ENCODE assay signal across 9 mouse cellular contexts in genomic region chr9:44249181-44250146, GRCm38 (mm10). TPM values are rescaled to one million over a fixed set of nuclear protein-coding genes. Genes with fewer than 3 reads are reported as not detected.
A peak's percentile ranks its signal among the peaks of the same experiment; 100 is the strongest.
DNase-seq lines count a peak whose midpoint lies in the region; ATAC-seq lines count a peak whose summit lies in the region.
"Had no signal": no experiment of that assay in that cellular context is flagged by ENCODE, and none has a peak within 500 bp of the region (broad histone marks: within the 10 kb centered on the region; RNA-seq: fewer than 3 reads in every experiment).

No protein-coding gene starts in this region.

- no peak overlapping the region for H3K27ac ChIP-seq in hindbrain, embryonic 14.5 days

- WGBS in hindbrain, embryonic 14.5 days, result 52% methylated on average over 26 of the region's 26 CpGs

- H3K9me3 ChIP-seq in hindbrain, embryonic 14.5 days (ENCODE audit: control insufficient read depth, low read length), result no peaks in the 10 kb centered on the region

- no peak overlapping the region for H3K4me2 ChIP-seq in hindbrain, embryonic 14.5 days (replicated peaks)

- H3K36me3 ChIP-seq in hindbrain, embryonic 14.5 days (replicated peaks; ENCODE audit: control insufficient read depth, insufficient read depth), result no peaks in the 10 kb centered on the region

- peak; percentile 46 for DNase-seq in MN1 (ENCODE audit: low spot score)
- peak; percentile 39 for DNase-seq in c-Kit-positive CD71-positive TER-119-positive erythroid progenitor cells, embryonic 14.5 days (ENCODE audit: low spot score)
- peak; percentile 41 to 47 for DNase-seq in frontal cortex, postnatal 36 days (ENCODE audit: low spot score in 2 of 2)
- no peak for DNase-seq in hindbrain, embryonic 14.5 days (ENCODE audit: low spot score)
- peak; percentile 62 to 68 for DNase-seq in layer of hippocampus, postnatal 36 days
- DNase-seq in lung, postnatal 4 days, result peak; percentile 78 to 83
- peak; percentile 59 to 66 for DNase-seq in right cerebral cortex, adult 2 months (ENCODE audit: low spot score in 2 of 2)

- no peak overlapping the region for H3K4me3 ChIP-seq in hindbrain, embryonic 14.5 days (replicated peaks; ENCODE audit: low read length)

- H3K27me3 ChIP-seq in hindbrain, embryonic 14.5 days (ENCODE audit: control insufficient read depth, insufficient read depth, low read length), result no peaks in the 10 kb centered on the region

- ATAC-seq in hindbrain, embryonic 14.5 days (ENCODE audit: low FRiP score), result peak; percentile 66; the same call in 1 of the 2 replicates
- ATAC-seq in activated CD4-positive, CD25-positive, alpha-beta regulatory T cell, adult 4 months, result no peak

- H3K9ac ChIP-seq in hindbrain, embryonic 14.5 days, result no peak overlapping the region

- peaks cover 20% of the 10 kb centered on the region for H3K4me1 ChIP-seq in hindbrain, embryonic 14.5 days (replicated peaks; ENCODE audit: control insufficient read depth, insufficient read depth, low read length)

RNA-seq across cellular contexts. Expression of gene Pdzd3, which starts 1.8 kb away (rescaled TPM):
- 0.46 and 1.1 TPM in 2 replicates for polyA plus RNA-seq in hindbrain, embryonic 14.5 days (2014; fragmentation: Nextera tagmentation; extraction: Ambion mirVana)
- 1 to 10 TPM; 1.4 to 1.8 TPM for total RNA-seq in layer of hippocampus, postnatal 36 days (2021)
- under 1 TPM in 1 of 2 experiments, not detected in 1; 0.30 TPM for polyA plus RNA-seq in activated CD4-positive, CD25-positive, alpha-beta regulatory T cell, adult 4 months (2017; shearing (Covaris generic))

RNA-seq across cellular contexts. Expression of gene Ccdc153, which starts 9.0 kb away (rescaled TPM):
- not detected in 2 replicates for polyA plus RNA-seq in hindbrain, embryonic 14.5 days (2014; fragmentation: Nextera tagmentation; extraction: Ambion mirVana)
- total RNA-seq in layer of hippocampus, postnatal 36 days (2021), result 1 to 10 TPM; 1.3 to 2.4 TPM
- not detected for polyA plus RNA-seq in activated CD4-positive, CD25-positive, alpha-beta regulatory T cell, adult 4 months (2017; shearing (Covaris generic))
- total RNA-seq: gastrocnemius, postnatal 4 days had no signal

RNA-seq across cellular contexts. Expression of gene Cbl, which starts 15.6 kb away (rescaled TPM):
- 22.4 and 22.9 TPM in 2 replicates for polyA plus RNA-seq in hindbrain, embryonic 14.5 days (2014; fragmentation: Nextera tagmentation; extraction: Ambion mirVana)
- 10 to 100 TPM; 65.2 to 70.5 TPM for total RNA-seq in layer of hippocampus, postnatal 36 days (2021)
- polyA plus RNA-seq in activated CD4-positive, CD25-positive, alpha-beta regulatory T cell, adult 4 months (2017; shearing (Covaris generic)), result 10 to 100 TPM; 22.8 to 25.0 TPM

RNA-seq across cellular contexts. Expression of gene Nlrx1, which starts 18.9 kb away (rescaled TPM):
- polyA plus RNA-seq in hindbrain, embryonic 14.5 days (2014; fragmentation: Nextera tagmentation; extraction: Ambion mirVana), result 4.4 and 5.1 TPM in 2 replicates
- 10 to 100 TPM; 13.5 TPM for total RNA-seq in layer of hippocampus, postnatal 36 days (2021)
- 1 to 10 TPM; 2.8 to 6.0 TPM for polyA plus RNA-seq in activated CD4-positive, CD25-positive, alpha-beta regulatory T cell, adult 4 months (2017; shearing (Covaris generic))

RNA-seq across cellular contexts. Expression of gene Abcg4, which starts 39.0 kb away (rescaled TPM):
- 21.7 and 24.4 TPM in 2 replicates for polyA plus RNA-seq in hindbrain, embryonic 14.5 days (2014; fragmentation: Nextera tagmentation; extraction: Ambion mirVana)
- 10 to 100 TPM; 63.6 to 73.1 TPM for total RNA-seq in layer of hippocampus, postnatal 36 days (2021)
- polyA plus RNA-seq in activated CD4-positive, CD25-positive, alpha-beta regulatory T cell, adult 4 months (2017; shearing (Covaris generic)), result not detected
